Mouse (Mus musculus): Measurements from ENCODE around the gene Zbtb21. TPM values are rescaled to one million over a fixed set of nuclear protein-coding genes. Genes with fewer than 3 reads are reported as not detected.
"Not testable (repeated sequence)": the region's sequence is repeated elsewhere in the genome, so short reads cannot be mapped to it uniquely, and the experiment has no call there.

Gene Zbtb21
- polyA plus RNA-seq, 1 experiment: 18.2 TPM

DNA sequence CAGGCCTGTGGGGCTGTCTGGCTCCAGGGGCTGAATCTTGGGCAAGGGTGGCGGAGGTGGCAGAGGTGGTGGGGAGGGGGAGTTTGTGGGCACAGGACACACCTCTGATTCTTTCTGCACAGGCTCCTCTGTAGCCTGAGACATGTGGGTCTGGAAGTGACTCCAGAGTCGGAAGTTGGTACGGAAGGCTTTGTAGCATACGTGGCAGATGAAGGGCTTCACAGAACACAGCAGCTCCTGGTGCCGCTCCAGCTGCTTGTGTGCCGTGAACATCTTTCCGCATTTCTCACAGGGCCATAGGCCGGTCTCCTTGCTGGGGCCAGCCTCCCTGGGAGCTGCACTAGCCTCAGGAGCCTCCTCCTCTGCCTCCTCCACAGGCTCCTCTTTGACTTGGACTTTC lies 12.4 kb downstream of the Zbtb21 start:
- no peak for DNase-seq (ENCODE audit: extremely low spot score in 1 of 2, low spot score in 1 of 2)

DNA sequence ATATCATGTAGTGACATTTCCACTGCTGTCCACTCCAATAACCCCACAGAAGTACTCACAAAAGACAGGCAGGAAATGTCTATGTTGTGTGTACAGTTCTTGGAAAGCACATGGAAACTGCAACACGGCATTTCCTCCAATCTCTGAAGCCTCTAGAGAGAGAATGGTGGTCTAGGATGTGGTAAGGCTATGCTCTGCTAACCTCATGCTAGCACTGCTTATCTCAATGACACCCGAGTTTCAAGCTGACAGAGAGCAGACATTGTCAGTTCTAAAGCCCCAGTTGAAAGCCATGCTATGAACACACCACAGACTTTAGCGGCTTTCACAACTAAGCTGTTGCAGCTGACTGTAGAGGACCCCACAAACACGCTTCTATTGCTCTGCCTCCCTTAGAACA lies 13.6 kb downstream of the Zbtb21 start:
- no peak for DNase-seq (ENCODE audit: extremely low spot score in 1 of 2, low spot score in 1 of 2)

DNA sequence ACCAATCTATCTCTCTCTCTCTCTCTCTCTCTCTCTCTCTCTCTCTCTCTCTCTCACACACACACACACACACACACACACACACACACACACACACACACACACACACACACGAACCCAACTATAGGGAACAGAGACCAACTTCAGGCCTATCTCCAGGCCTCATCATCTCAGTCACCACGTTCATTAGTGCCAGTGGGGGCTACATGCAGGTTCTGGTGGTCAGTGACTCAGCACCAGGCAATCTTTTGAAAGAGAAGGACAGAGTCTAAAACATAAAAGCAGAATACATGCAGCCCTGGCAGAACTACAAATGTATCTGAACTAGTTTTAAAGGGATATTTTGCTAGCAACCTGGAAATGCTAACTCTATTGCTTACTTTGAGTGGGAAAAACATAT lies 15.4 kb downstream of the Zbtb21 start:
- not testable (repeated sequence) for DNase-seq (ENCODE audit: extremely low spot score in 1 of 2, low spot score in 1 of 2)

DNA sequence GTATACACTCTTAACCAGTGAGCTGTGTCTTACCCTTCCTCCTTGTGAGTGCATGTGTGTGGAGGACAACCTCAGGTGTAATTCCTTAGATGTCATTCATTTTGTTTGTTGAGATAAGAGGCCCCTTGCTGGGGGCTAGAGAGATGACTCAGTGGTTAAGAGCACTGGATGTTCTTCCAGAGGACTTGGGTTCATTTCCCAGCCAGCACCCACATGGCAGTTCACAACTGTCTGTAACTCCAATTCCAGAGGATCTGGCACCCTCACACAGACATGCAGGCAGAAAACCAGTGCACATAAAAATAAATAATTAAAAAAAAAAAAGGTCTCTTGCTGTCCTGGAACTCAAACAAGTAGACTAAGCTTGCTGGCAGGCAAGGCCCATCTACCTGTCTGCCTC lies 20.6 kb downstream of the Zbtb21 start:
- DNase-seq (ENCODE audit: extremely low spot score in 1 of 2, low spot score in 1 of 2): no peak

DNA sequence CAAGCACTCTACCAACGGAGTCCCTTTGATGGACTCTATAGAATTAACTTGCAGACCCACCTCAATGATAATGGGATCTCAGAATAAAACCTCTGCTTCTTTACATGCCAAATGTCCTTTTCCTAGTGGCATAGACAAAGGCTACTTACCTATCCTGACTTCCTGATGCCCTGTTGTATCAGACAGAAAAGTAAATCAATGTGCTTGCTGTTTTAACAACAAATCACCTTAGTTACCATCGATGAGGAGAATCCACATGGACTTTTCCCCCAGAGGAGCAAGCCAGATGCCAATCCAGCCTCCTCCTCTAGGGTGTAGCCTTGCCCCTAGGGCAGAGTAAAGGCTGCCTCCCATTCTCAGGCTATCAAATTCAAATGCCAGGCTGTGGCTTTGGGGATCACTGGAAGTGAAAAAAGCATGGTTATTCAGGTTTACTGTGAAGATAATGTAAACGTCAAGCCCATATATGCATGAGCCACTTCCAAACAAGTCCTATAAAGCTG lies 21.9 kb downstream of the Zbtb21 start:
- DNase-seq (ENCODE audit: extremely low spot score in 1 of 2, low spot score in 1 of 2): no peak

DNA sequence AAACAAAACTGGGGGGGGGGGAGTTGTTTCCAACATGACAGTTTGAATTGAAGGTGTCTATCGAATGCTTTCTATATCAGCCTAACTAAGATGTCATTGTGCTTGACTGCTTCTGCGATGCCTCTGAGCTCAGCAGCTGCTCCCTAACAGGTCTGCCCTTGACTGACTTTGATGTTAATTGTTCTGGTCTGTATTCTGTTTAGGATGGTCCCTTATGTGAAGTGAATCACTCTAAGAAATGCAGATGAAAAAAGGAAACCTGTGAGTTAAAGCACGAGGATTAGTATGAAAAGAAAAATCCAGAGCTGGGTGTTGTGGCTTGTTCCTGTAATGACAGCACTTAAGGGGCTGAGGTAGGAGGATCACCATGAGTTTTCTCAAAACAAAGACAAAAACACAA lies 26.6 kb downstream of the Zbtb21 start:
- DNase-seq (ENCODE audit: extremely low spot score in 1 of 2, low spot score in 1 of 2): no peak

DNA sequence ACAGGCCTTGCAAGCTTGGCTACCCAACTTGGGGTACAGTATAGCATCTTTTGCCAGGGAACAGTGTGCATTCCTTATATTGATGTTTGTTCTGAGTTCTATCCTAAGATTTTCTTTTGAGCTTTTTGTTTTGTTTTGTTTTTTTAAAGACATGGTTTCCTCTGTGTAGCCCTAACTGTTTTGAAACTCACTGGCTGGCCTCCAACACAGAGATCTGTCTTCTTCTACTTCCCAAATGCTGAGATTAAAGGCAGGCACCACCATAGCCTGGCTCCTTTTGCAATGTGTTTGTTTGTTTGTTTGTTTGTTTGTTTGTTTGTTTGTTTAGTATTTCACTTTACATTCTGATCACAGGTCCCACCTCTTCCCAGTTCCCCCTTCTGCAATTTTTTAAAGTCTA lies 32.2 kb downstream of the Zbtb21 start:
- no peak for DNase-seq (ENCODE audit: extremely low spot score in 1 of 2, low spot score in 1 of 2)

DNA sequence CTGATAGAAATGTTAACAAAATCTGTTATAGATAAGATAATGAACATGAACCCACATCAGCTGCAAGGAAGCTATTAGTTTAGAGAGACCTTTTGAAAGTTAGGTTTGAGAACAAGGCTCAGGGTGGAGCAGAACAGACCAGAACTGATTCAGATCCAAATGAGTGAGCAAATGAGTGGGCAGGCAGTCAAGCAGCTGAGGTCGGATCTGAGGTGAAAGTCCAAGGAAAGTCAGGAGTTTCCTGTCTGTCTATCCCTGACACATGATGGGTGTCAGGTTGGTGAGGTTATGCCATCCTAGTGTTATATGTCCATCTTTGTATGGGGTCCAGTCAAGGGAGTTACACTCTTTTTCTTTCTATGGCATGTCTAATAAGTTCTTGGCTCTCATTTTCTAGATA lies 32.9 kb downstream of the Zbtb21 start:
- no peak for DNase-seq (ENCODE audit: extremely low spot score in 1 of 2, low spot score in 1 of 2)

DNA sequence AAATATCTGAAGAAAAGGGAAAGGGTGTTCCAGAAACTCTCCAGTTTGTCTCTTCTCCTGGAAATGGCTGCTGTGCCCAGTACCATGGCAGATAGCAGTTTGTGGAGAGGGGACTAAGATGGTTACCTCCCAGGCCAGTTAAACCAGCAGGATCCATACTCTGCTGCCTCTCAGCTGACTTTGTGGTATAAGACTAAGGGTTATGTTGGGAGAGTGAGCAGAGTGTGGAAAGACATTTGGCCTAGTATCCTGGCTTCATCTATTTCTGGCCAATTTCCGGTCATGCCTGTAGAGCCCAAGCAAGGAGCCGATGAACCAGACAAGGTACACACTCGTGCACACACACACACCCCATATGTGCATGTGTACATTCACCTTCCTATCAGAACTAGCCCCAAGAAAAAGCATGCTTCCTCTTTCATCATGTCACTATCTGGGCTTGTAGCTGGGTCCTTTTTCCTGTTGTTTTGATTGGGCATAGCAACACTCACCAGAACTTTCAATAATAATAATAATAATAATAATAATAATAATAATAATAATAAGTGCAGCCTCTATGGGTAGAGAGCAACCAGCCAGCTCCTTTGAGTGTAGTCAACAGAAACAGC lies 35.0 kb downstream of the Zbtb21 start:
- no peak for DNase-seq (ENCODE audit: extremely low spot score in 1 of 2, low spot score in 1 of 2)

DNA sequence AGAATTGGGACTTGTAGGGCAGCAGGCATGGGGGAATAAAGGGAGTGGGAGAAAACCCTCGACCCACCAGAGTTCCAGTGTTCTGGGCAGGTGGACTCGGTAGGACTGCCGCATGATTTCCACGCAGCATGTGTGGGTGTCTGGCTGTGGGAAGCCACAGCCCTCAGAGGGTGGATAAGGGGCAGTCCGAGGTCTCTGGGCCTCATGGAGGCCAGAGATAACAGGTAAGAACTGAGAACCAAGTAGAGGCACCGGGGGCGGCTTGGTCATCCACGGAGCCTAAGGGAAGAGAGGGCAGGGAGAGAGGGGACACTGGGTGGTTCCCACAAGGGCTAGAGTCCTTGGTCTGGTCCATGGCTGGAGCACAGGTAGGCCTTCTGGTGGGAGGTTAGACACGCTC lies 36.0 kb downstream of the Zbtb21 start:
- DNase-seq (ENCODE audit: extremely low spot score in 1 of 2, low spot score in 1 of 2): no peak

DNA sequence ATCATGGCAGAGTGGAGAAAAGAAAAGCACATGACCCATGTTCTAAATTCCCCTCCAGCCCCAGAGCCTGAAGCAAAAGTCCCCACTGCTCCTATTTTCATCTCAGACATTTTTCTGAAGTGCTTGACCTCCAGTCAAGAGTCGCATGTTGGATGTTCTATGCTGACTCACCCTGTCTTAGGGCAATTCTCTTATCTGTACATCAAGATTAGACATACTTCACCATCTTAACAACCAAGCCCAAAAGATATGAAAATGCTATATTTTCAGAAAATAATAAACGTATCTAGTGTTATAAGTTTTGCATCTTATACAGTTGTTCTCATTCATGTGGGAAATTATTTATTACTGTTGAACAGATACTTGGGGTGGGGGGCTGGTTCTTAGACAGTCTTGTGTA lies 36.7 kb downstream of the Zbtb21 start:
- no peak for DNase-seq (ENCODE audit: extremely low spot score in 1 of 2, low spot score in 1 of 2)

DNA sequence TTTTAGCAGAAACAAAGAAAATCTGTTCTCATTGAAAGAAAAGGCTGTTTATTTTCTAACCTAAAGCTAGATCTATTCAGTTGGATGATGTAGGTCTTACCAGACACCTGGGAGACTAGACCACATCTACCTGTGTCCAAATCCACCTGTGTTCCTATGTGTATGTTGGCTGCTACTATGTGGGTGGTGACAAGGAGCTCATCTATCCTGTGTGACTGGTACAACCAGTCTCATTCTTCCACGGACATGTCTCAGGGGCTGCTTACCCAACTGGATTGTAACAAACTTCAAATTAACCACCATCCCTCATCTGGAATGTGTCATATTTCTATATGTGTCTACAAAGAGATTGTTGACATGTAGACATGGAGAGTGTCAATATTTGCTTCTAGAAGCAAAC lies 38.7 kb downstream of the Zbtb21 start:
- DNase-seq (ENCODE audit: extremely low spot score in 1 of 2, low spot score in 1 of 2): no peak

DNA sequence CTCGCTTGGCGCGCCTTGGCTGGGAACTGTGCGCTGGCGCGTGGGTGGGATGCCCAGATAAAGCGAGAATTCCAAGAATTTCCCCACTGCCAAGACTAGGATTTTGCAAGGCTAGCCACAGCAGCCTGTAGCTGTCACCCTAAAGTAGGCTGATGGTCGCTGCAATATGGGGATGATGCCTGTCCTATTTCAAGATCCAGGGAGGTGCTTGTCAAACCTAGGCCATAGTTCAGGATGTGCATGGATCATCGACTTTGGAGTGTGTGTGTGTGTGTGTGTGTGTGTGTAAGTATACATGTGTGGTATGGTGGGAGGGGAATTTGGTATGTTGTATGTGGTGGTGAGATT lies 39.7 kb downstream of the Zbtb21 start:
- no peak for DNase-seq (ENCODE audit: extremely low spot score in 1 of 2, low spot score in 1 of 2)

DNA sequence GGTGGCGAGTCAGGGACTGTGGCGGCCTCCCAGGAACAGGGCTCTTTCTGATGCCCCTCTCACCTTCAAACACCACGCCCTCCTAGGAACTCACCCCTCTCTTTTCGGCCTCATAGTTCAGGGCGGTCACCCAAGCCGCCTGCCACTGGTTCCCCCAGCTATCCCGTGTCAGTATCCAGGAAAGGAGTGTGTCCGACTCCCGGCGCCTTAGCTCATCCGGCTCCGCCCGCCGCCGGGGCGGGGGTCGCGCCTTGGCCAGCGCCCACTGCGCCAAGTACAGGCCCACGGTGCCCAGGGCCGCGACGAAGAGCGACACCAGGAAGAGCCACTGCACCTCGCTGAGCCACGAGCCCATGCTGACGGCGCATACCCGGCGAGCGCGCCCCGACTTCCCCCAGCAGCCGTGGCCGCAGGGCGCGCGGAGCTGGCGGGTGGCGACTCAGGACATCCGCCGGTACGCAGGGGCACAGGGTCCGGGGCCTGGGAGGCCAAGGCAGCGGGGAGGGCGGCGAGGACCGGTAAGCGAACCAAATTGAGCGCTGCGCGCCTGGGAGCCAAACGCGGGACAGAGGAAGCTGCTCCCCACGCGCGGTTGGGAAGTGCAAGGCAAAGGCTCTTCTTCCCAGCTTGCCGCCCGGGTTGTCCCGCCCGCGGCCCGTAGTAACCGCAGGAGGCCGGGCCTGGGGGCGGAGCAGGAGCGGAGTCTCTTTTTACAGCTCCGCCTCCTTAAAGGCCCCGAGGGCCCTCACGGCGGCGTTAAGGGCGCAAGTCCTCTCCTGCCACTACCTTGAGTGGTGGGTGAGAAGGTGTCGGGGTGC lies 40.3 kb downstream of the Zbtb21 start:
- peak; percentile 72 to 88 for DNase-seq (ENCODE audit: extremely low spot score in 1 of 2, low spot score in 1 of 2)

DNA sequence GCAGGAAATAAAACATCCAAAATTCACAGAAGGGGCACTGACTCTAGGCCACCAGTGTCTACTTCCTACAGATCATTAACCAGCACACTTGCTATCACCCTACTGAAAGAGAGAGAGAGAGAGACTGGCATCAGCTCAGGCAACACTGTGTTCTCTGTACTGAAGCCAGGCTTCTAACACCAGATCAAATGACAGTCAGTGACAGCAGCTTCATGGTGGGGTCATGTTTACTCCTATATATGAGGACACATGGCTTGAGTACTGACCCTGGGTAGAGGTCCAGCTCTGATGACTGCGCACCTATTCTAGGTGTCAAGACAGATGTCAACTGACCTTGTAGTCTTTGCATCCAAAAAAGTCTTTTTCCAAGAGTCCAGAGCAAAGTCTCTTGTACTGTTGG lies 41.8 kb downstream of the Zbtb21 start:
- DNase-seq (ENCODE audit: extremely low spot score in 1 of 2, low spot score in 1 of 2): no peak

DNA sequence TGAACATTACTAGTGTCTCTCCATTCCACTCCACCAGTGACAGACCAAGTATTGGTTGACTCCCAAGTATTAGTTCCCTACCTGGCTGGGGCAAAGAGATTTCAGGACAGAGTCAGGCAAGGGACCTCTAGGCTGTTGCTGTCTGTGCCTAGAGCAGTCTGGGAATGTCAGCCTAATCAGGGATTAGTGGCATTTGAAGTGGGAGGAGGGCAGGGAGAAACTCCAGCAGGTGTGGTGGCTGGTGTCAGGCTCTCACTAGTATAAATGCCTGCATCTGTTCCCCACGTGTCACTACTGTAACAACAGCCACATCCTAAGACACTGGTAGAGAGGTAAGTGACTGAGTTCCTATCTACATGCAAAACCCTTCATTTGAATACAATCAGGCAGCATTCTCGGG lies 42.6 kb downstream of the Zbtb21 start:
- no peak for DNase-seq (ENCODE audit: extremely low spot score in 1 of 2, low spot score in 1 of 2)

DNA sequence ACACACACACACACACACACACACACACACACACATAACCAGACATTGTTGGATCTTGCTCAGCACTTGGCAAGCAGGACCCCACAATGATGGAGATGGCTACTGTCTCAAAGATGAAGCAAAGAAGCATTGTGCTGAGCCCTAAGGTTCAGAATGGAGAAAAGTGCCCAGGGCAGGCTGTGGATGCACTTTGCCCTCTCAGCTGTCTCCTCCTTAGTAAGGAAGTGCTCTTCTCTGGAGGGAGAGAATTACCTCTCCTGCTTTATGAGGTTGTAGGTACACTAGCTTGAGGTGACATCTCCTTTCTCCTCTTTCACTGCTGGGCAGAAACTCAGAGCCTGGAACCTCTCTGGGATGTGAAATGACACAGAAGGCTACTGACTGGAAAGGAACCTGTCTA lies 49.5 kb downstream of the Zbtb21 start:
- DNase-seq (ENCODE audit: extremely low spot score in 1 of 2, low spot score in 1 of 2): no peak

DNA sequence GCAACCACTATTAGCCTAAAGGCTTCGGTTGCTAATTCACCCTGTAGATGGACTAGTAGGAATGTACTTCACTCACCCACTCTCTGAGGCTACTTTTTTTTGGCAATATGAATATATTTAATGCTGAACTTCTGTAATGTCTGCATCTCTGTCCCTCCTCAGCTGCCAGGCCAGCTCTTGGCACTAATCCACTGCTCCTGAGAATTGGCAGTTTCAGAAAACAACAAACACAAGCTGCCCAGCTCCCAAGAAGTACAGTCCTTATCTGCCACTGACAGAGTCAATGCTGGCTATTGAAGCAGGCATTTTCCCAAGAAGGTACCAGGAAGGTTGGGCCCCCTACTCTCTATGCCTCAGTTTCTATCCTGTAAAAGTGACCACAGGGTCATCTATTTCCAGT lies 53.1 kb downstream of the Zbtb21 start:
- no peak for DNase-seq (ENCODE audit: extremely low spot score in 1 of 2, low spot score in 1 of 2)

DNA sequence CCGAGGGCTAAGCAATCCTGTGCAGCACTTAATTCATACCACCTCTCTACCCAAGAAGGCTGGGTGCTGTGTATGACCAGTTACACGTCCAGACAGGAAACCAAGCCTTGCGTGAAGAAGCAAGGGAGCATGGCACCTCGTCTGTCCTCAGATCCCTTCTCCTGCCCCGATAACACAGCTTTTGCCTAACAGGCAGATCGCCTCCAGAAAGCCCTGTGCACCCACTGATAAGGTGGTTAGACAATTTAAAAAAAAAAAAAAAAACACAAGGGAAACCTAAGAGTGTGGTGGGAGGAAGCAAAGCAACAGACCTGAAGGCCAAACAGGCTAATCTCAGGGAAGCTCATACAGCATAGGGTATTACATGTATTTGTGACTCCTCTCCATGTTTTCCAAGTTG lies 54.9 kb downstream of the Zbtb21 start:
- DNase-seq (ENCODE audit: extremely low spot score in 1 of 2, low spot score in 1 of 2): no peak

DNA sequence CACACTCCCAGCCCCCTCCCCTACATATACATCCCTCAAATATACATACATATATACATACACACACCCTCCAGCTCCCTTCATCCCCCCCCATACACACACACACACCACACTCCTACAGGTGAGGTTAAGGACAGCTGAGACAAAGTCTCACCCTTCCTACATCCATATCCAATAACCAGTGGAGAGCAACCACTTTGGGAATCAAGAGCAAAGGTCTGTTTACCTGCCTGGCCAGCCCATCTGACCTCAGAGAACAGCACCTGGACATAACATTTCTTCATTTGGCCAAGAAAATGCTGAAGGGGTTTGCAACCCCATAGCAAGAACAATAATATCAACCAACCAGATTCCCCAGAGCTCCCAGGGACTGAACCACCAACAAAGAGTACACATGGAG lies 56.1 kb downstream of the Zbtb21 start:
- no peak for DNase-seq (ENCODE audit: extremely low spot score in 1 of 2, low spot score in 1 of 2)

DNA sequence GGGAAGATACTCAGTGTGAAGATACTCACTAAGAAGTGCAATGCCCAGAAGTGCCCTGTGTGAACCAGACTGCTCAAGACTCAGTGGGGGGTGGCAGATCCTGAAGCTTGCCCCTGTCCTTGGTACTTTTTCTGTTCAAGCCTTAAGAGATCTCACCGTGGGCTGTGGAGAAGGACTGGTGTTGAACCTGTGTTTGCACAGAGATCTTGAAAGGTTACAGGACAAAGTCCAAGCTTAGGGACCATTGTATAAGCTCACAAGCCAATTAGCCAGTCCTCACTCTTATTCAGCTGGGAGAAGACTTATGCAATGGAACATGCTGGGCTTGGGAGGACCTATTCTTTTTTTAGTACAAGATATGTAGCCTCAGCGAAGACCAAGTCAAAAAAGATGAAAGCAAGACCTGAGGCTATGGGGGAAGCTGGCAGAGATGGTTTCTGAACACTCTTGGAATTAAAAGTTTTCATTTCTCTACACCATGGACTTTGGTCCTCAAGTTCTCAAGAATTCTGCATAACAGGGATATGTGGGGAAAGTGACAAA lies 56.9 kb downstream of the Zbtb21 start:
- DNase-seq (ENCODE audit: extremely low spot score in 1 of 2, low spot score in 1 of 2): no peak

DNA sequence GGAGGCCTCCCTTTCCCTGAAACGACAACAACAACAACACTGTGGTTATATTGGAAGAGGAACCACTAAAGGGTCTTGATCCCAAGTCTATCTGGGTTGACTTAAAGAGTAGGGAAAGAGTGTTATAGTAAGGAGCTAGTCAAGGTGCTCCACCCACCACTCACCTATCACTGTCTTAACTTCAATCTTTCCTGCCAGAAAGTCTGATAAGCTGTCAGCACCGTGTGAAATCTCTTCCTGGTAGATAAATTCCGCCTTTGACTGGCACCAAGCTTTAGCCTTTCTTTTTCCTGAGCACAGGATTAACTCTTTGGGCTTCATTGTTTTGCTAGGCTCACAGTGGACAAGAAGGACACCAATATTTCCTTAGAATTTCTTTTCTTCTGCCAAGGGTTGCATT lies 58.4 kb downstream of the Zbtb21 start:
- DNase-seq (ENCODE audit: extremely low spot score in 1 of 2, low spot score in 1 of 2): no peak
